Mouse (Mus musculus) thymus, adult 2 months (tissue): ENCODE measurements around the gene Prmt9.

Experiments
- CTCF ChIP-seq: fragments of 200-500 bp; IDR thresholded peaks from 2 replicates; pipeline ENCODE4 v1.5.1; 2012; ENCODE audit warnings: mild to moderate bottlenecking, control low read depth, low read length, moderate library complexity, borderline replicate concordance; ENCODE audit not compliant: control insufficient read depth, poor library complexity, insufficient read depth; ENCODE audit errors: extremely low read depth
- POLR2A ChIP-seq: fragments of 200-500 bp; IDR thresholded peaks from 2 replicates; pipeline ENCODE4 v1.6.1; 2012; ENCODE audit warnings: mild to moderate bottlenecking, low read length, control low read depth, moderate library complexity; ENCODE audit not compliant: control insufficient read depth, poor library complexity, insufficient read depth; ENCODE audit errors: extremely low read depth

GRCm38 (mm10) chr8:77610374-77610969, 61.3 kb downstream of the Prmt9 start, which contains the start of gene Tmem184c:
- no peak for TF ChIP-seq CTCF
- TF ChIP-seq POLR2A: peak; percentile 45; the same call in 1 of the 2 replicates
